Mouse (Mus musculus) cerebellum, postnatal 10 days (tissue): ENCODE data around the gene Cd200r3.

ENCODE experiments used
- DNase-seq, 2 experiments: peaks; one replicate each; pipeline ENCODE4 v3.0.0; 2021; ENCODE audit warnings: mixed read lengths in 2 of 2

The Cd200r3 gene

DNA sequence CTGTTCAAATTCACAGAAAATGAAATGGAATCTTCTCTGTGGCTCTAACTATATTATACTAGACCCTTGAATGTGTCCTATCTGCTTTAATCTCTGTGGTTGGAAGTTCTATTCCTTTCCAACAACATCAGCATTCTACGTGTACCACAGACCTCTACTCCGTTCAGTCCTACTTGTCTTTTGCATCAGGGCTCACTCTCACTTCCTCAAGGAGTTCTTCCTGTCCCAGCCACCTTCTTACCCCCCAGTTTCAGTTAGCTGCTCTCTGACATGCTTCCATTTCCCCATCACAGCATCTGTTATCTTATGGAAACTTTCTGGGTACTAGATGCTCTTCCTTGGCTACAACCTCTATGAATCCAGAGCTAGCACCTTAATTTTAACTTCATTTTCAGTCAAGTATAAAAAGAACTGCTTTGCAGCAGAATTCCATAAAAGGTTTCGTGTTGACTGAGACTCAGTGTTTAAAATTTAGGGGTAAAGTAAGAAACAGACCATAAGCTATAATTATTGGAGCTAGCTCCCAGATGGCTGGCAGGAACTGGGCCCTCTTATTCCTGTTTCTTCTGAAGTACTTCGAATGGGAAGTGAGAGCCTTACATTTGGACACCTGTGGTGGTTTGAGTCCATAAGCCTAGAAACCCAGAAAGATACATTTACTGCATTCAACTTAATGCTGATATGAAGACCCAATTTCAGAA is 50.0 kb downstream of the Cd200r3 start:
- DNase-seq: no peak

DNA sequence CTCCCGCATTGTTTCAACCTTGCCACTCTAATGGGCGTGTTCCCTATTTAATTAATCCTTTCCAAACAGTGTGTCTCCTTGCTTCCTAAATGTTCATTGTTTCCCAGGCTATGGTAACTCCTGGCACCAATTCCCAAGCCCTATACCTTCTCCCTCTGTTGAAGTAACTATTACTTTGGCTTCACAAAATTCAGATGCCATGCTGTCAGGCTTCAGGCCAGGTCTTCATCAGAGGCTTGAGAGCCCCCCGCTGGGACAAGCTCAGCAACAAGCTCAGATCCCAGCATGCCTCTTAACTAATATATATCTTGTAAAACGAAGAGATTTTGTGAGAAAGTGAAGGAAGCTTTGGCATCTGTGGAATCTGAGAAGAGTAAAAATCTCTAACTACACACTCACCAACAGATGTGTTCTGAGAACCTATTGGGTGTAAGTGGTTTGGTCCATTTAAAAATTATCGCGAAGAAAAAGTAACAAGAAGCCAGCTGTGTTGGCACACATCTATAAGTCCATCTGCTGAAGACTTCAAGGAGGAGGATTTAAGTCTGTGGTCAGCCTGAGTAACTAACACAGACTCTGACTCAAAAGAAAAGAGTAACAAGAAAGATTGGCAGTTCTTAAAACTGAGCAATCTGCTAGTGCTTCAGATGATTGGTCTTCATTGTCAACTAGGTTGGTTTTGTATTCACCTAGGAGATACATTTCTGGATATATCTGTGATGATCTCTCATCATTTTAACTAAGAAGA is 50.9 kb downstream of the Cd200r3 start:
- peak; percentile 5 to 18 for DNase-seq

DNA sequence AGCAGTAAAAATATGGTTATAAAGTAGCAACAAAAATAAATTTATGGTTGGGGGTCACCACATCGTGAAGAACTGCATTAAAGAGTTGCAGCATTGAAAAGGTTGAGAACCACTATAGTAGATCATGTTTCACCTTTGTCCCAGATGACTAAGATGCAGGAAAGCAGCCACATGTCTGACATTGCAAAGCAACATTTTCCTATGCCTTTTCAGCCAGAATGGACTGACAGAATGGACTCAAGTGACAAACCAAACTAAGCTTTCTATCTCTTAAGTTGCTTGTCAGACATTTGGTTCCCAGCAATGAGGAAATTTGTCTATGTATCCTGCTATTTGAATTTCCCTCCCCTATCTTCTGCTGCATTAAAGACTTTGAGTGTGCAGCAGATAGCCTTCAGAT is 51.6 kb downstream of the Cd200r3 start:
- DNase-seq: no peak

DNA sequence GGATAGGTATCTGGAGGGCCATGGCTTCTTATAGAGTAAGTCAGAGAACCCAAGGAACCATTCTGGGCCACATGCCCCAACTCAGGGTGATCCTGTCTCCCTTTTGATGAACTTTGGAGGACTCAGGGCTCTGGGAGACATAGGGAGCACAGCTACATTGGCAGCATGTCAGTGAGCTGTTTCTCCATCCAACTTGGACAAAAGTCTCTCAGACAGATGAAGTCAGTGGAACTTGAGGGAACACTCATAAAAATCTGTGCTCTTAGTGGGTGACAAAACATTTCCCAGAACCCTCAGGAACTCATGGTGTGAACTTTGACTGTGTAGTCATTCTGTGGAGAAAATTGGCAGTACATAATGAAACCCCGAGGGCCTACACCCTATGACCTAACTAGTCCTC is 53.2 kb downstream of the Cd200r3 start:
- no peak for DNase-seq

DNA sequence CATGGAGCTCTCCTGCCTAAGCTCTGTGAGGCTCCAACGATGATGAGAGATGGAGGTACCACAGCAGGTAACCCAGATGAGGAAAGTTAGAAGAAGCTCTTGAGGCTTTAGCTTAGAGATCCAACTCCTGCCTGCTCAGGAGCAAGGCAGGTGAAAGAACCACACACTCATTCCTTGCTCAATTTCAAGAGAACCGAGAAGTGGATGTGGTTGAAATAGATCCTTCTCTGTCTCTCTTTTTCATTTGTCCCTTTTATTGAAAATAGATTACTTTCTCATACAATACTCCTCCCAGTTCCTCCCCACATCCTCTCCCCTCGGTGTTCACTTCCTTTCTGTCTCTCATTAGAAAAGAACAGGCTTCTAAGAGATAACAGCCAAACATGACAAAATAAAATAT is 56.1 kb downstream of the Cd200r3 start:
- DNase-seq: no peak

DNA sequence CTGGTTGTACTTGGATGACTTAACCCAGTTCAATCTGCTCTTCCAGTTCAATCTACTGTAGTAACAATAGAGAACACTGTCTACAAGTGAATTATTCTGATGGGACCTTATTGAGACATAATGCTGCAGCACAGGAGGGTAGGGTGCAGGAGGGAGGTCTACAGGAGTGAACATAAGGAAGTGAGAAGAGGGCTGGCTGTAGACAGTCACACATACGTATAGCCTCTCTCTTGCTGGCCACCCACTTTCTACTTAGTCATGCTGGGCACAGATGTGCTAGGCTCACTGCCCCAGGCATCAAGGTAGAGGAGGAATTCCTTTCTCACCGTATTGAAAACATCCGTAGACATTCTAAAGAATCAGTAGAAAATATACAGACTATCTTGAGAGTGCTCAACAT is 61.0 kb downstream of the Cd200r3 start:
- no peak for DNase-seq

DNA sequence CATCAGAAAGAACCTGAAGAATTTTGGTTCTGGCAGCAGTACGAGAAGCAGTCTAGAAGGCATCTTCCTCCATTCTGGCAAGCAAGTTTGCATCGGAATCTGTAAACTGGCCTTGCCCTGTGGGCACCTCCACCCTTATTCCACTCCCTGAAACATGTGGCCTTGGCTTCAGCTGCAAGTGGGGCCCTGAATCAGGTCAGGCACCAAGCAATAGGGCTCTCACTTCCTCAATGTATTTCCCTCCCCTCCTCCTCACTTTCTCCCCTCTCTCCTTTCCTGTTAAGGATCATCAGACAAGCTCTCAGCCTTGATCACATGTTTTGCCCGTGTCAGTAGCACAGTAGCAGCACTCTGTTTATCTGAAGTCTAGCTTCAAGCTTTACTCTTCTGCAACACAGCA is 61.8 kb downstream of the Cd200r3 start:
- no peak for DNase-seq

DNA sequence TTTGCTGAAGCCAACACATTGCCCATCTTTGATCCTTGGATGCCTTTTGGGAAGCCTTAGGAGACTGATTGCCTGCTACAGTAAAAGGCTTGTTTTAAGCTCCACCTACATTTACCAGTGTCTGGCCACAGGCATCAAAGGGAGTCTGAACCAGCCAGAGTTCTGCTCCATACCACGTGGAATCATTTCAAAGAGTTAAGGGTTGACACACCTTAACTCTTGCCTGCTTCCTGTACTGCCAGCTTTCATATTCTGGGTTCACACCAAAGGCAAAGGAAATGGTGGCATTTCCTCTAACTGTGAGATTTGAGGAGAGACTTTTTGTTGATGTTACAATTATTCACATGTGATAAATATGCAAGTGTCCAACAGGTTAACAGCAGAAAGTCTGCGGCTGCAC is 63.5 kb downstream of the Cd200r3 start:
- no peak for DNase-seq

DNA sequence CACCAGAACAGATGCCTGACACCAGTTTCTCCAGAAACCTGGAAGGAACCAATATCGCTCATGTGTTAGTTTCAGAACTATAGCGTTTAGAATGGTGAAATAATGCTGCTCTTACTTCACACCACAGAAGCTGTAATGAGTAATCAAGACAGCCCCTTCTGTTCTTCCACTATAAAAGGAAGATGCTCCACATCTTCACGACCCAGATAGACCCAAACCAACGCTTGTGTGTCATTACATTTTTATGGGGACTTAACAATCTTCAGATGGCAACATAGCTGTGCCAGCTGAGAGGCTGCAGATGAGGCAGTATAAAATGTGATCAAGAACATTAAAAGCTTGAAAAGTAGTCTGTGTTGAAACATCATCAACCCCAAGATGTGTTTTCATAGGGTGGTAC is 64.3 kb downstream of the Cd200r3 start:
- DNase-seq: no peak

DNA sequence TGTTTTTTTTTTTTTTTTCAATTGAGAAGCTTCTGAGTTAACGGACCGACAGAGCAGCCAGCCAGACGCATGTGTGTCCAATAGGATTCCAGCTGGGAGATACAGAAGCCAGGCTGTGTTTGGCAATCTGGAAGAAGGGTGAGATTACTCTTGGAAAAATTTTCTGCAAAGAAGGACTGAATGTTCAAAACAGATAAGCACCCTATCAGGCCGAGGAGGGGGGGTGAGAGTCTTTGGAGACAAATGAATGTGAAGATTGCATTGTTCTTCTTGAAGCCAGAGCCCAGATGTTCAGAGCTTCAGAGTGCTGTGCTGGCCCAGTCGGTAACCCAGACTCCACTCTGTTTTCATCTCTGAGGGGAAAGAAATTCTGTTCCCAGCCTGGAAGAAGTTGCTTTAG is 66.2 kb downstream of the Cd200r3 start:
- no peak for DNase-seq

DNA sequence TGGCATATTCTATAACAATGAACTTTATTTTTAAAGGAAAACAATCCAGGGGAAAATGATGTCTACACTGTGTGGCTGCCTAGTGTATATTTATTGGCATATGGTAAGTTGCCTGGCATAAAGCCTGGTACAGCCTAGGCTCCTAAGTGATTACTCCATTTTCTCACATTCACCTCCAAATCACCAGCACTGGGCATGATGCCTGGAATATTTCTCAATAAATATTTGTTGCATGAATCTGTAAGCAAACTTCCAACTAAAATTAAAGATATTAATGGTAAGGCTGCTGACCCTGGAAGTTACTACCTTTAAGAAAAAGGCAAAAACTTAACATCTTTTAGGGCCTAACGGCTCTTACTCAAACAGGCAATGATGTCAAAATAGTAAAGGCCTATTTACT is 72.1 kb downstream of the Cd200r3 start:
- peak; percentile 8 to 14 for DNase-seq

DNA sequence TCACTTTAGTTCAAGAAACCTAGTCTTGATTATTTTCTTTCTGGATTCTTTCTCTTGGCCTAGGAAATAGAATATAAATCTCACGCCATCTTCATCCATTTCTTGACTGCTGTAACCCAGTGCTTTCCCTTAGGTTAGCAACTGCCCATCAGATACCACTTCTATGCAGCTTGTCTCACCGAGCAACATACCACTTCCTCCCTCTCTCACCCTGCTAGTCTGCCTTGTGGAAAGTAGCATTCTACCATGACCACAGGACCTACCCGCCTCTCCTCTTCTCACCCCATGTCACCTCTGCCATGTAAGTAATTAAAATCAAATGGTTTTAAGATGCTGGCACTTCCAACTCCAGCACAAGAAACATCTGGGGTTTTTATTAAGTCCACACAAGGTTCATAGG is 73.0 kb downstream of the Cd200r3 start:
- DNase-seq: no peak

DNA sequence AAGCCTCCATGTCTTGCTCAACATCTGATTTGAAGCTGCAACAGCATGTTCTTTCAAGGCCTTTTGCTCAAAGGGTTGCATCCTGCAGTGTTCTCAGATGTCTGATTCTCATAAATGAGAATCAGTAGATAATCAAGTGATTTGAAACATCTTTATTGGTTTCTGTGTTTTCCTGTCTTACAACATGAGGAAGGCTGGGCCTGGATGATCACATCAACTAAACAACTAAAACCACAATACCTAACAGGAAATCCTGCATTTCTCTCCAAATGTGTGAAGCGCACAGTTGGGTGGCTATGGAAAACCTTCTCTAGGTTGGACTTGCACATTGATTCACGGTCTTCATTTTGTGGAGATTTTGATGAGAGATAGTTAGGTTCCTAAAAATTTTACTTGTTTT is 75.4 kb downstream of the Cd200r3 start:
- DNase-seq: no peak

DNA sequence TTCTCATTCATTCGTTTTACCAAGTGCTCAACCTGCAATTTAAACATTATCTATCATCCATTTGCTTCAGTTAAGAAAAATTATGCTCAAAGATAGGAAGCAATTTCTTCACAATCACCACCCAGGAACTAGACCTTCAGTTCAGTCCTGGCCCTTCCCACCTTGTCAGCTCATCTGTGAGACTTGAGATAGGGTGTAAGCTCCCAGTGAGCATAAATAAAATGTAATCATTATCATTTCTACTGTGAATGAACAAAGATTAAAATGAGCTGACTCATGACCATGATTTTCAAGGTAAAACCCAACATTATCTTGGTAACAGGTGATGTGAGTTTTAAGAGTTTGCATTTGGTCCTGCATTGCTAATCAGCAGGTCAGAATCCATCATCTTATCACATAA is 76.6 kb downstream of the Cd200r3 start:
- DNase-seq: no peak

DNA sequence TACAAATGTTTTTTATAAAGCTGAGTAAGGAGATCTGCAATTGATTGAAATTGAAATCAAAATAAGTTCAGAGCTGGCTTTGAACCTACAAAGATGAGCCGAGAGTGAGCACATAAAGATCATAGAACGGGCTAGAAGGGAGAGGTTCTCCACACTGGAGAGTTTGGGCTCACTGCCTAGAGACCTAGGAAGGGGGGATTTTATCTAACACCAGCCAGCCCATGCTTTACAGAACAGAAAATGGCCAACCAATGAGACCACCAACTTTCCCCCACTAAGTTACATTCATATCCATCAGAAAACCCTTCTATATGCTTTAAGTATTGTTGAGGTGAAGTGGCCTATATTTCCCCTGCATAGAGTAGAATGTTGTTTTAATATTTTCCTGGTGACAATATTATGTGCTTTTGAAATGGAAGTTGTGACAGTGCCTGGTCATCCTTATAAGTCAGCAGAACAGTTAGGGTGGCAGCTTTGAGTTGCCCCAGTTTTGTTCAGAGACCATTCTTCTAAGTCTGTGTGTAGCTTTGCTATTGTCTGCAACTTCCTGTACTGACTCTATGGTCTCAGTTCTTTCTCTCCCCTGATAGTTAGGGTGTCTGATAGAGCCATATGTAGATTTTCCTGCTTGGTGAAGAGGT is 77.3 kb downstream of the Cd200r3 start:
- DNase-seq: no peak

DNA sequence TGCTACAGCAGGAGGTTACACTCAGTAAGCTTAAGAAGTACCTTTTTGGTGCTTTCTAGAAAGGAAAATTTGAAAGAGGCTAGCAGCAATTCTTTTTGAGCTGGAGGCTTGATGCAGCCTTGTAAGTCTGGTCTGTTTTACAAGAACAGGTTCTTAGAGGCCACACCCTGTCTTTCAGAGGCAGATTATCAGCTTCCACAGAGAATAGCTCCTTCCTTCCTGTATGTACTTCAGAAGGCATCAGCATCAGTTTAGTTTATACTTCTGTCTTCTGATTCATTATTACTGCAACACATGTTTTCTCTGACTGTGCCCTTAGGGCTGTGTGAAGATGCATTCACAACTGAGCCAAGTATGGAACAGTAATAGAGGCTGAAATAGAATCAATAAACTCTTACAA is 78.0 kb downstream of the Cd200r3 start:
- DNase-seq: no peak

DNA sequence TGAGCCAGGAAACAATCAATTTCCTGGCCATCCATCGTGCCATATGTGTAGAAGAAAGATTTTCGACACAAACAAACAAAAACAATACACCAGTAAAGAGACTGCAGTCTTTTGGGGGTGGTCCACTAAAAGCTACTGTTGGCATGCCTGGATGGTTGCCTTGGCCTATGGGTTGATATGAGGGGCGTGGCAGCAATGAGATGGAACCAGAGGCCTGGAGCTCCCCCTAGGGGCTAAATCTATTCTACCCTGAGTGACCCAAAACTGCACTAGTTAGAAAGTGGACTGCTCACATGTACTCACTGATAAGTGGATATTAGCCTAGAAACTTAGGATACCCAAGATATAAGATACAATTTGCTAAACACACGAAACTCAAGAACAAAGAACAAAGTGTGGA is 80.4 kb downstream of the Cd200r3 start:
- DNase-seq: peak; percentile 52

DNA sequence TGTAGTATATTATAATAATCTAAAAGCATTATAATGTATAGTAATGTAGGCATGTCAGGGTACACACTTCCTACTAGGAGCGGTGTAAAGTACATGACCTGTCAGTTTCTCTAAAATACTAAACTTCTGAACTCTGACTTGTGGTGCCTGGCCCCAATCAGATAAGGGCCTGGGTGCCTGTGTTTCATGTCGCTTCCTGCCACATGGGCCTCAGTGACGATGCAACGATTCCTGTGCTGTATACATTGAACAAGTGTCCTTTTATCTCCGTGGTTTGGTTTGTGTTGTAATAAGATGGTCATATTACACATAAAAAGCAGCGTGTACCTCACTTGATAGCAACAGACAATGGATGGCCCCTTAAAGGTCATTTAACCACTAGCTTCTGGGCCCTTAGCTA is 81.8 kb downstream of the Cd200r3 start:
- no peak for DNase-seq

DNA sequence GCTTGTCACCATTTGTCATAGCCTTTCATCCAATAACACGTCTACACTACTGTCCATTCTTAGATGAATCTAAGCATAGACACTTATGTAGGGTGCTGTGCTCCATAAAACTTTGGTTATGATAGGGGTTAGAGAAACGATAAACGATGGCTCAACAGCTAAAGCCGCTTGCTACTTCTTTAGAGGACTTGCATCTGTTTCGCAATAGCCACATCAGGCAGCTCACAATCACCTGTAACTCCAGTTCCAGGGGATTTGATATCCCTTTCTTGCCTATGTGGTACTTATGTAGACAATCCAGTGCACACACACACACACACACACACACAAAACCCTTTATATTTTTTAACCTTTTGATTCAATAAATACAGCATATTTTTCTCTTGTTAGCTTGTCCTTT is 85.6 kb downstream of the Cd200r3 start:
- DNase-seq: no peak

DNA sequence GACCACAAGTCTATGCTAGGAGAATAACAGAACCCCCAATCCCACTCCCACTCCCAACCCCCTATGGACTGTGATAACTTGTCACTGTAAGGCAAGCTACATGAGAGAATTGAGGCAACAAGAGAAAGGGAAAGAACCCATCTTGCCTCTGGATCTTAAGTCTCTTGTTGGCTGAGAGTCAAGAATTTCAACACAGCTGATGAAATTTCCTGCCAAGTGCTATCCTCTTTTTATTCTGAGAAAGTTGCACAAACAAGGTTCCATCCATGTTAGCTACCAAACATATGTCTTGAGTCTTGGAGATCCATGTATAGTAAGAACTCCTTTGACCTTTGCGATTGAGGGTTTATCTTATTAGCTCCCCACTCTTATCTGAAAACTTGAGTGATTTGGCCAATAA is 86.0 kb downstream of the Cd200r3 start:
- no peak for DNase-seq

DNA sequence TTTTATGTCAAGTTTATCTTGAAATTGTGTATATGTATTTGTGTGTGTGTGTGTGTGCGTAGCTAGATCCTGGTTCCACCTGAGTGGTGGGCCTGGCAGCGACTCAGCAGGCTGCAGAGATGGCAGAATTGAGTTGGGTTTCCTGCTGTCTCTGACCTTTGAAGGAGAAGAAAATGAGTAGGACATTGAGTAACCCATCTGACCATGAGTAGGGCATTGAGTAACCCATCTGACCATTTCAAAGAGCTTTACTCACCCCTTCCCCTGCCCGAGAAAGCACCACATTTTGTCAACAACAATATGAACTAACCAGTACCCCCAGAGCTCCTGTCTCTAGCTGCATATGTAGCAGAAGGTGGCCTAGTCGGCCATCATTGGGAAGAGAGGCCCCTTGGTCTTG is 86.6 kb downstream of the Cd200r3 start:
- DNase-seq: no peak

DNA sequence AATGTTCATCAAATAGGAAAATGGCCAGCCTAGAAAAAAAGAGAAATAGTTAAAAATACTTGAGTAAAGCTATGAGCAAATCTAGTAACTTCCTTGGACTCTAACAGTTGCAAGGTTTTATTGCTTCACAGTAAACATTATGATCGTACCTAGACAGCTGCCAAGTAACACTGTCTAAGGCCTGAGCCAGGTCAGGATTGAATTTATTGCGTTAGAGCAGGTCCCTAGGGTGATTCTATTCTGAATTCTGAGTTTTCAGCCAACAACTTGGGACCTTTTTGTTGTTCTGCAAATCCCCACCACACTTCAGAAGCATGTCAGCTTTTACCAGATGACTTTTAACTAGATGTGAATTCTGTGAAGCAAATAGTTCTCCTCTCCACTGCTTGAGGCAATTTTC is 87.3 kb downstream of the Cd200r3 start:
- no peak for DNase-seq
